Mouse (Mus musculus) liver, embryonic 18 days (tissue): ENCODE data around the gene Tmem80. TPM values are rescaled to one million over a fixed set of nuclear protein-coding genes. Genes with fewer than 3 reads are reported as not detected.

Experiments used
- polyA plus RNA-seq: library from polyadenylated mRNA; depleted of rRNA; stranded (reverse); fragments of >200 nt; gene quantifications from 2 replicates; pipeline ENCODE4 v1.2.3, GENCODE M21; 2012; rRNA removed

Tmem80 gene
- polyA plus RNA-seq: 11.9 and 13.7 TPM in 2 replicates

DNA sequence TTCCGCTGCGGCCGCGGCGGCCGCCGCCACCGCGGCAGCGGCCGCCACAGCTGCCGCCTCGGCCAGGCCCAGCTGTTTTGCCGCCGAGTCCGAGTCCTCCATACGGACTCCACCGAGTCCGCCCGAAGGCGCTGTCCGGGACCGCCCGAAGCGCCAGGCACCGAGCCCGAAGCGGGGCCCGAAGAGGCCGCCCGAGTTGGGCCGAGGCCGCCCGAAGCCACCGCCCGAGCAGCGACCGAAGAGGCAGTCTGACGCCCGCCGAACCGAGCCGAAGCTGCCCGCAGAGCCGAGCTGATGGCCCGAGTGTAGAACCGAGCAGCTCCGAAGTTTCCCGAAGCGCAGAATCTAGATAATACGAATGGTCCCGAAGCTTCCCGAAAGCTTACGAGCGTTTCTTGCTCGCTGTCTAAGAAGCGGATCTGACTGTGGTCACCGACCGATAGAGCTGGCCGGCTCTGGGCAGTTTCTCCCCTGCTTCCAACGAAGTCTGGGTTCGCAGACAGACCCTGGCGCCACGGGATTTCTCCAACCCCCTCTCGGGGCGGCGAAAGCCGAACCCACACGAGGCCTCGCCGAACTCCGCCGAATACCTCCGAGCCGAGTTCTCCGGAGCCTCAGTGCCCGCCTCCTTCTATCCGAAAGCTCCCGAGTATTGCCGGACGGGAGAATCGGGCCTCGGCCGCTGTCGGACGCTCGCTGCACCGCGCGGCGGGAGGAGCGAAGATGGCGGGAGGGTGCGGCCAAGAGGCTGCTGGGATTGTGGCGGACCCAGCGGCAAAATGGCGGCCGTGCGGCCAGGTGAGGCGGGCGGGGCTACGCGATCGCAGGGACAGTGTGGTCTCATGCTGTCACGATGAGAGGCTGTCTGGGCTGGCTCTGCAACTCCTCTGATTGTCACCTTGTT lies at the start of gene Tmem80, which contains the start of gene Deaf1:
TSS of gene Tmem80 (plus strand) at position 271 of the 904 bp plus-strand sequence.
TSS of gene Deaf1 (minus strand) at position 222 of the 904 bp plus-strand sequence.

GRCm38 (mm10) chr7:141278766-141279590 lies 48.6 kb upstream of the Tmem80 start, which contains the start of gene Sct:
Sct (minus strand) TSS chr7:141279133.

GRCm38 (mm10) chr7:141291921-141292582 lies 35.5 kb upstream of the Tmem80 start, which contains the start of gene Drd4:
Drd4 (plus strand) TSS chr7:141292006.

GRCm38 (mm10) chr7:141338576-141339131 lies 11.1 kb downstream of the Tmem80 start, which contains the start of gene Eps8l2:
Eps8l2 (plus strand) TSS chr7:141338880.

Other genes starting within 250 kb of the Tmem80 start
- gene Pkp3, start 249.5 kb upstream of the Tmem80 start, polyA plus RNA-seq: 0.74 and 0.85 TPM in 2 replicates
- gene Sigirr, start 227.2 kb upstream of the Tmem80 start, polyA plus RNA-seq: 17.1 and 19.8 TPM in 2 replicates
- gene Ano9, start 209.9 kb upstream of the Tmem80 start, polyA plus RNA-seq: 7.8 and 10.3 TPM in 2 replicates
- 41.9 and 44.3 TPM in 2 replicates for gene Ptdss2, start 205.4 kb upstream of the Tmem80 start, polyA plus RNA-seq
- 45.4 and 45.9 TPM in 2 replicates for gene Rnh1, start 154.9 kb upstream of the Tmem80 start, polyA plus RNA-seq
- gene Hras, start 133.7 kb upstream of the Tmem80 start, polyA plus RNA-seq: 39.5 and 41.3 TPM in 2 replicates
- 3.1 and 3.4 TPM in 2 replicates for gene Lrrc56, start 133.6 kb upstream of the Tmem80 start, polyA plus RNA-seq
- 2.5 and 2.6 TPM in 2 replicates for gene Lmntd2, start 113.7 kb upstream of the Tmem80 start, polyA plus RNA-seq
- 29.2 and 33.5 TPM in 2 replicates for gene Rassf7, start 111.9 kb upstream of the Tmem80 start, polyA plus RNA-seq
- gene Phrf1, start 99.0 kb upstream of the Tmem80 start, polyA plus RNA-seq: 6.8 and 9.2 TPM in 2 replicates
- 54.2 and 82.1 TPM in 2 replicates for gene Irf7, start 61.3 kb upstream of the Tmem80 start, polyA plus RNA-seq
- 0.13 and 0.29 TPM in 2 replicates for gene Cdhr5, start 51.0 kb upstream of the Tmem80 start, polyA plus RNA-seq
- 0.12 and 0.37 TPM in 2 replicates for gene Sct, start 48.6 kb upstream of the Tmem80 start, polyA plus RNA-seq
- gene Drd4, start 35.7 kb upstream of the Tmem80 start, polyA plus RNA-seq: not detected in 2 replicates
- gene Deaf1, start within 50 bp of the Tmem80 start, polyA plus RNA-seq: 5.7 and 6.8 TPM in 2 replicates
- 35.8 and 50.7 TPM in 2 replicates for gene Eps8l2, start 11.1 kb downstream of the Tmem80 start, polyA plus RNA-seq
- 174 and 190 TPM in 2 replicates for gene Taldo1, start 64.5 kb downstream of the Tmem80 start, polyA plus RNA-seq
- gene Gatd1, start 86.4 kb downstream of the Tmem80 start, polyA plus RNA-seq: 16.5 and 18.5 TPM in 2 replicates
- gene Cend1, start 101.8 kb downstream of the Tmem80 start, polyA plus RNA-seq: 0.02 TPM in 2 replicates
- gene Slc25a22, start 110.2 kb downstream of the Tmem80 start, polyA plus RNA-seq: 25.7 and 31.3 TPM in 2 replicates
- 7.1 and 7.3 TPM in 2 replicates for gene Pidd1, start 116.3 kb downstream of the Tmem80 start, polyA plus RNA-seq
- gene Rplp2, start 119.6 kb downstream of the Tmem80 start, polyA plus RNA-seq: 451 and 526 TPM in 2 replicates
- 15.9 and 16.9 TPM in 2 replicates for gene Pnpla2, start 127.5 kb downstream of the Tmem80 start, polyA plus RNA-seq
- gene Cracr2b, start 133.4 kb downstream of the Tmem80 start, polyA plus RNA-seq: 4.1 and 4.5 TPM in 2 replicates
- 27.6 and 30.3 TPM in 2 replicates for gene Cd151, start 139.7 kb downstream of the Tmem80 start, polyA plus RNA-seq
- gene Polr2l, start 147.4 kb downstream of the Tmem80 start, polyA plus RNA-seq: 14.7 and 16.5 TPM in 2 replicates
- gene Tspan4, start 147.5 kb downstream of the Tmem80 start, polyA plus RNA-seq: 43.8 and 59.1 TPM in 2 replicates
- gene Chid1, start 212.1 kb downstream of the Tmem80 start, polyA plus RNA-seq: 14.0 and 15.5 TPM in 2 replicates
- gene Ap2a2, start 234.4 kb downstream of the Tmem80 start, polyA plus RNA-seq: 18.5 and 19.7 TPM in 2 replicates